Mouse (Mus musculus): ENCODE measurements around the gene Txndc16. TPM values are rescaled to one million over a fixed set of nuclear protein-coding genes. Genes with fewer than 3 reads are reported as not detected.

The Txndc16 gene
- 2.6 and 3.2 TPM in 2 replicates for polyA plus RNA-seq (2015; fragmentation: Nextera tagmentation; extraction: Ambion mirVana)

DNA sequence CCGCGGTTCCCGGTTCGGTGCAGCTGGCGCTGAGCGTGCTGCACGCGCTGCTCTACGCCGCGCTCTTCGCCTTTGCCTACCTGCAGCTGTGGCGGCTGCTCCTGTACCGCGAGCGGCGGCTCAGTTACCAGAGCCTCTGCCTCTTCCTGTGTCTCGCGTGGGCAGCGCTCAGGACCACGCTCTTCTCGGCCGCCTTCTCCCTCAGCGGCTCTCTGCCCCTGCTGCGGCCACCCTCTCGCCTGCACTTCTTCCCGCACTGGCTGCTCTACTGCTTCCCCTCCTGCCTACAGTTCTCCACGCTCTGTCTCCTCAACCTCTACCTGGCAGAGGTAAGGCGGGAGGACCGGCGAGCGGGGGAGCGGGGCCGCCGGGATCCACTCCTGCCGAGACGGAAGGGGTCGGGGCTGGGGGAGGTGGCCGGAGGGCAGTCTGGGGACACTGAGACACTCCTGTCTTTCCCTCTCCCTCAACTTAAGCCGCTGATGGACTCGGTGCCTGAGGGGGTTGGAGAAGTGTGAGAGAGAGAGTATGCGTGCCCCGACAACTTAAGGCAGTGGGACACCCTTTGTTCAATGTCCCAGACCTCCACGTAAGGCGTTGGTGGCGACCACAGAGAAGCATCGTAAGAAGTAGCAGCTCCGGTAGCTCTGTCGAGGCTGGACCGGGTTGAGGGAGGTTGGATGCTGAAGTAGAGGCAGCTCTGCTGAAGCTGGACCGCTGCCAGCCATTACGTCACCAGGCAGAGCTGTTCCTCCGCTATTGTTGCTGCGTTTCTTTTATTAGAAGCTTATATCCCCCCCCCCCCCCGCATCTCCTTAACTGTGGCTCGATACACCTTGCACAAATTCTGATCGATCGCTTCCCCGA lies at the start of gene Txndc16:
TSS of gene Txndc16 (minus strand) at position 239 of the 867 bp plus-strand sequence.
- Histone ChIP-seq H3K9me3 (replicated peaks; ENCODE audit: control insufficient read depth, low read length) (no peaks in the 10 kb centered on the region), H3K4me1 (ENCODE audit: control insufficient read depth, low read depth, low read length) (peaks cover 13% of the 10 kb centered on the region; the same call in 1 of the 2 replicates), H3K27me3 (ENCODE audit: control insufficient read depth, insufficient read depth, low read depth, low read length) (peaks cover 24% of the 10 kb centered on the region), H3K4me2 (ENCODE audit: low read depth, low read length) (peak within 1 kb of the TSS; percentile 91), H3K4me3 (ENCODE audit: low read depth, low read length) (peak within 1 kb of the TSS; percentile 67), H3K36me3 (ENCODE audit: control insufficient read depth, insufficient read depth) (no peaks in the 10 kb centered on the region), H3K27ac (ENCODE audit: low read length) (peak within 1 kb of the TSS; percentile 81), H3K9ac (ENCODE audit: low read depth, low read length) (peak within 1 kb of the TSS; percentile 68)
- 0 out of 2 replicates have a peak, but pooled peaks have one; percentile 5 for ATAC-seq (ENCODE audit: low read depth)
- under 1% methylated on average over 52 of the region's 59 CpGs for WGBS (ENCODE audit: insufficient replicate concordance)

DNA sequence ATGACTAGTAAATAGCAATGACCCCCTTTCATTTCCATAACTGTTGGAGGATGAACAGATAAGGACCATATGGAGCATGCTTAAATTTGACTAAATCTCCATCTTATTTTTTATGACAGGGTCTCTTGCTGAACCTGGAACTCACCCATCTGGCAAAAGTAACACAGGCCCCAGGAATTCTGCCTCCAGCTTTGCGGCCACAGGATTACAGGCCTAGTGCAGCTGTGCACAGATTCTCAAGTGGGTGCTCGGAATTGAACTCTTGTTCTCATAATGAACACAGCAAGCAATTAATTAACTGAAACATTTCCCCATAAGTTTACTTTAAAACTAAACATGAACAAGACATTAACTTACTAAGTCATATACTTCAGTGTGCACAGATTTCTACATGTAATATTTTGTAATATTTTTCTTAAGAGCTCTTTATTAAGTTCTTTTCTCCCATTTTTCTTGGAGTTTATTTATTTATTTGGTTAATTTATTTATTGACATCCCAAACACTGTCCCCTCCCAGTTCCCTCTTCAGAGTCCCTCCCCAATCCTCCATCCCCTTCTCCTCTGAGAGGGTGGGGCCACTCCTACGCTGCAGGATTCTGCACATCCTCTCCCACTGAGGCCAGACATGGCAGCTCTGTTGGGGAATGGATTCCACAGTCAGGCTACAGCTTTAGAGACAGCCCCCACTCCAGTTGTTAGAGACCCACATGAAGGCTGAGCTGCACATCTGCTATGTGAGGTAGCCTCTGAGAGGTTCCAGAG lies 43.9 kb upstream of the Txndc16 start:
- H3K27ac ChIP-seq (ENCODE audit: low read length), result no peak overlapping the region
- H3K4me2 ChIP-seq (ENCODE audit: low read depth, low read length), result no peak overlapping the region
- H3K4me1 ChIP-seq (ENCODE audit: control insufficient read depth, low read depth, low read length), result no peaks in the 10 kb centered on the region
- no peak overlapping the region for H3K9ac ChIP-seq (ENCODE audit: low read depth, low read length)
- no peaks in the 10 kb centered on the region for H3K36me3 ChIP-seq (ENCODE audit: control insufficient read depth, insufficient read depth)
- H3K9me3 ChIP-seq (replicated peaks; ENCODE audit: control insufficient read depth, low read length), result no peaks in the 10 kb centered on the region
- 74% methylated on average over 3 of the region's 3 CpGs for WGBS (ENCODE audit: insufficient replicate concordance)
- H3K4me3 ChIP-seq (ENCODE audit: low read depth, low read length), result no peak overlapping the region
- H3K27me3 ChIP-seq (ENCODE audit: control insufficient read depth, insufficient read depth, low read depth, low read length), result no peaks in the 10 kb centered on the region
- no peak for ATAC-seq (ENCODE audit: low read depth)

DNA sequence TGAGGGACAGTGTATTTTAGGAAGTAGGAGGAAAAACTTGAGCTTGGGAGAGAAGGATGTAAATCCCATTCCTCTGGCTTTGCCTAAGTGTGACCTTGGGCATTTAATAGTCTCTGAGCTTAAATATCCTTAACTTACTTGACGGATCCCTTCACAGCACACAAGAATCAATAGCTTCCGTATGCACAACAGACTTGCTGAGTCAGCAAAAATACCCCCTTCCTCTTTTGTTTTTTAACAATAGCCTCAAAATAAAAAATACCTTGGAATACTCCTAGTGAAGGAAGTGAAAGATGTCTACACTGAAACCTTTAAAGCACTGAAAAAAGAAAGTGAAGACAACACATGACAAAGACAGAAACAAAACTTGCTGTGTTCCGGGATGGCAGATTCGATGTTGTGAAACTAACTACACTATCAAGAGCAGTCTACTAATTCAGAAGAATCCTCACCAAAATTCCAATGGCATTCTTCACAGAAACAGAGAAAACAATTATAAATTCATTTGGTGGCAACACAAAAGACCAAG lies 31.5 kb upstream of the Txndc16 start:
- no peaks in the 10 kb centered on the region for H3K36me3 ChIP-seq (ENCODE audit: control insufficient read depth, insufficient read depth)
- H3K9me3 ChIP-seq (replicated peaks; ENCODE audit: control insufficient read depth, low read length), result no peaks in the 10 kb centered on the region
- no peaks in the 10 kb centered on the region for H3K27me3 ChIP-seq (ENCODE audit: control insufficient read depth, insufficient read depth, low read depth, low read length)
- no peak overlapping the region for H3K4me2 ChIP-seq (ENCODE audit: low read depth, low read length)
- H3K27ac ChIP-seq (ENCODE audit: low read length), result no peak overlapping the region
- no peak for ATAC-seq (ENCODE audit: low read depth)
- H3K9ac ChIP-seq (ENCODE audit: low read depth, low read length), result no peak overlapping the region
- H3K4me3 ChIP-seq (ENCODE audit: low read depth, low read length), result no peak overlapping the region
- 67% methylated on average over 4 of the region's 4 CpGs for WGBS (ENCODE audit: insufficient replicate concordance)
- no peaks in the 10 kb centered on the region for H3K4me1 ChIP-seq (ENCODE audit: control insufficient read depth, low read depth, low read length)

DNA sequence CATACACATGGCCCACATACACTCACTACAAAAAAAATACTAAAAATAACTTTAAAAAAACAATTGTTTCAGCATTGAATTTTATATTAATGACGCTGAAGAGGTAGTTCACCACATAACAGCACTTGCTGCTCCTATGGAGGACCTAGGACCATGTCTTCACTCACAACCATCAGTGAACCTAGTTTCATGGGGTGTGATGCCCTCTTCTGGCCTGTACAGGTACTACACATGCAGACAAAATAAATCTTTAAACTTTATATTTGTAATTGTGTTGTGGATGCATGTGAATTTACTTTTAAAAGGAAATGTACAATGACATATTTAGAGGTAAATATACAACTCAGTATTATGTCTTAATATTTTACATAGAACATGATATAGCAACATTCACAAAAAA lies 21.5 kb upstream of the Txndc16 start:
- Histone ChIP-seq H3K4me3 (ENCODE audit: low read depth, low read length) (no peak overlapping the region), H3K36me3 (ENCODE audit: control insufficient read depth, insufficient read depth) (no peaks in the 10 kb centered on the region), H3K27me3 (ENCODE audit: control insufficient read depth, insufficient read depth, low read depth, low read length) (no peaks in the 10 kb centered on the region), H3K27ac (ENCODE audit: low read length) (no peak overlapping the region), H3K4me2 (ENCODE audit: low read depth, low read length) (no peak overlapping the region), H3K9me3 (replicated peaks; ENCODE audit: control insufficient read depth, low read length) (no peaks in the 10 kb centered on the region), H3K4me1 (ENCODE audit: control insufficient read depth, low read depth, low read length) (no peaks in the 10 kb centered on the region), H3K9ac (ENCODE audit: low read depth, low read length) (no peak overlapping the region)
- 42% methylated on average over 1 of the region's 1 CpGs for WGBS (ENCODE audit: insufficient replicate concordance)
- ATAC-seq (ENCODE audit: low read depth), result no peak

DNA sequence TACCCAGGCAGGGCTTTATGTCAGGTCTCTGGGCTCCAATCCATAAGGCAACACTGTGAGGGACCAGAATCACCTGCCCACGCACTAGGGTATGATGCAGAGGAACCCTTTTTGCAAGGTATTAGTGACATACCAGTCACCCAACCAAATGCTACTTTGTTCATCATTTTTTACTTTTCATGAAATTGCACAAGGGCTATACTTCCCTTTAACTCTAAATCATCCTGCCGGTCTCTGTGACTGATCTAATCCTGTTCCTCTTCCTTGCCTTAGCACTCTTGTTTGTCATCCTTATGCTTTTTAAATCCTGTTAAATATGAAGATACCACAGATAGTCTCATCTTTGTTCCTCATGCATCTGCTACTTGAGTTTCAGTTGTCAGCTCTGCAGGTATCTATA lies 18.9 kb upstream of the Txndc16 start:
- Histone ChIP-seq H3K9ac (ENCODE audit: low read depth, low read length) (no peak overlapping the region), H3K9me3 (replicated peaks; ENCODE audit: control insufficient read depth, low read length) (no peaks in the 10 kb centered on the region), H3K36me3 (ENCODE audit: control insufficient read depth, insufficient read depth) (no peaks in the 10 kb centered on the region), H3K27ac (ENCODE audit: low read length) (no peak overlapping the region), H3K4me1 (ENCODE audit: control insufficient read depth, low read depth, low read length) (no peaks in the 10 kb centered on the region), H3K4me3 (ENCODE audit: low read depth, low read length) (no peak overlapping the region), H3K27me3 (ENCODE audit: control insufficient read depth, insufficient read depth, low read depth, low read length) (no peaks in the 10 kb centered on the region), H3K4me2 (ENCODE audit: low read depth, low read length) (no peak overlapping the region)
- 40% methylated on average over 2 of the region's 2 CpGs for WGBS (ENCODE audit: insufficient replicate concordance)
- no peak for ATAC-seq (ENCODE audit: low read depth)

DNA sequence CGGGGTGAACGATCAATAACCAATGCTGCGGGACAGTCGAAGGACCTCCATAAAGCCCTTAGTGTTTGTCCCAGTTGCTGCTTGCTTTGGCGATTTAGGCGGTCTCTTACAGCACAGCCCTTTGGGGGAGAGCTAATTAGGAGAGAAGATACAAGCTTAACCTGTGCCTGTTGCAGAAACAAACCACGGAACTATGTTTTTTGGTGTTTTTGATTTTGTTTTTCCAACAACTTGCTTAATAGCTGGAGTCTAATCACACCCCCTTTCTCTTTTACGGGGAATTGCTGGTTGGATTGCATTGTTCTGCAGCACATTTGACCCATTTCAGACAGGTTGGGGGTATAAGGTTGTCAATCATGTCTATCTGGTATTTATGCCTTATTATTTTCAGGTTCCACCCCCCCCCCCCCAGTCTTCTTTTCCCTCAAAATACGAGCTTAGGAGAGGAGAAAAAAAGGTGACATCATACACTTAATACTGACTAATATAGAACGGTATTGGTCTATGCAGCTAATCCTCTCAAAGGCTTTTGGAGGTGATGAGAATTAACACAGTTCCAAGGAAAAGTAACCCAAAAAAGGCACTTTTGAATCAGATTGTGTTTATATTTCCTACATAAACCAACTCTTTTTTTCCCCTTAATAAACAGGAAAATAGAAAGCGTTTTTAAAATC lies 966 bp upstream of the Txndc16 start:
- no peak overlapping the region for H3K27ac ChIP-seq (ENCODE audit: low read length)
- peaks cover 24% of the 10 kb centered on the region for H3K27me3 ChIP-seq (ENCODE audit: control insufficient read depth, insufficient read depth, low read depth, low read length)
- H3K9me3 ChIP-seq (replicated peaks; ENCODE audit: control insufficient read depth, low read length), result no peaks in the 10 kb centered on the region
- peaks cover 13% of the 10 kb centered on the region; the same call in 1 of the 2 replicates for H3K4me1 ChIP-seq (ENCODE audit: control insufficient read depth, low read depth, low read length)
- H3K4me2 ChIP-seq (ENCODE audit: low read depth, low read length), result peak overlapping the region; percentile 91
- no peak for ATAC-seq (ENCODE audit: low read depth)
- WGBS (ENCODE audit: insufficient replicate concordance), result 14% methylated on average over 11 of the region's 11 CpGs
- H3K9ac ChIP-seq (ENCODE audit: low read depth, low read length), result peak overlapping the region; percentile 31
- H3K36me3 ChIP-seq (ENCODE audit: control insufficient read depth, insufficient read depth), result no peaks in the 10 kb centered on the region
- peak overlapping the region; percentile 67 for H3K4me3 ChIP-seq (ENCODE audit: low read depth, low read length)

DNA sequence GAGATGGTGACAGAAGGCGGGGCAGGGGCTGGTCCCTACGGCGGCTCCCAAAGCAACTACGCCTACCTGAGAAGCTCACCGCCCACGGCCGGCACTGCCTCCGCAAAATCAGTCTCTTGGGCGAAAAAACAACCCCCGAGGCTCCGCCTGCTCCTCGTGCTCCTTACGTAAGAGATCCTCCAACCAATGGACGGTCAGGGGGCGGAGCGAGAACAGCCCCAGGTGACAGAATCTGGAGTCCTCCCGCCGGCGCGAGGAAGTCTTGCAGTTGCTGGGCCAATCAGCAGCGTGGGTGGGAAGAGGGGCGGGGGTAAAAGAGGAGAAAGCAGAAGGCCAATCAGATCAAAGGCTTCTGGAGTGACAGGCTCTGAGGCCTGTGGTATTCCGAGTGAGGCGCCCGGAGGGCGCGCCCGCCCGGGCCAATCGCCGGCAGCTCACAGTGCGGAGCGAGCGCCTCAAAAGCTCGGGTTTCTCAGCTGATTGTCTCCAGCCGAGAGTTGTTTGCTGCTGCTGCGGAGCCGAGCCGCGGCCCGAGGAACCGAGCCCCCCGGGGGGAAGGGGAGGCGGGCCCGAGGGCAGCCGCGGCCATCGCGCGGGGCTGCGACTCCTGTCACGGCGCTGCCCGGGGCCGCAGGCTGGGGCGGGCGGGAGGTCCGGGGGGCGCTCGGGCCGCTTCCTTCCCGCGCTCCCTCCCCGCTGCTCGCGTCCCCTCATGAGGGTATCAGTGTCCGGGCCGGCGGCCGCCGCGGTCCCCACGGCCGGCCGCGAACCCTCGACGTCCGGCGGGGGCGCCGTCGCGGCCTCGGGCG lies 643 bp downstream of the Txndc16 start, which contains the start of gene Gpr137c:
TSS of gene Gpr137c (plus strand) at position 437 of the 809 bp plus-strand sequence.
- Histone ChIP-seq H3K4me3 (ENCODE audit: low read depth, low read length) (peak within 1 kb of the TSS; percentile 67), H3K4me2 (ENCODE audit: low read depth, low read length) (peak within 1 kb of the TSS; percentile 91), H3K36me3 (ENCODE audit: control insufficient read depth, insufficient read depth) (no peaks in the 10 kb centered on the region), H3K27me3 (ENCODE audit: control insufficient read depth, insufficient read depth, low read depth, low read length) (peaks cover 24% of the 10 kb centered on the region), H3K9me3 (replicated peaks; ENCODE audit: control insufficient read depth, low read length) (no peaks in the 10 kb centered on the region), H3K4me1 (ENCODE audit: control insufficient read depth, low read depth, low read length) (peaks cover 13% of the 10 kb centered on the region; the same call in 1 of the 2 replicates), H3K27ac (ENCODE audit: low read length) (peak within 1 kb of the TSS; percentile 81), H3K9ac (ENCODE audit: low read depth, low read length) (peak within 1 kb of the TSS; percentile 68)
- WGBS (ENCODE audit: insufficient replicate concordance), result under 1% methylated on average over 75 of the region's 86 CpGs
- ATAC-seq (ENCODE audit: low read depth), result peak; percentile 97

DNA sequence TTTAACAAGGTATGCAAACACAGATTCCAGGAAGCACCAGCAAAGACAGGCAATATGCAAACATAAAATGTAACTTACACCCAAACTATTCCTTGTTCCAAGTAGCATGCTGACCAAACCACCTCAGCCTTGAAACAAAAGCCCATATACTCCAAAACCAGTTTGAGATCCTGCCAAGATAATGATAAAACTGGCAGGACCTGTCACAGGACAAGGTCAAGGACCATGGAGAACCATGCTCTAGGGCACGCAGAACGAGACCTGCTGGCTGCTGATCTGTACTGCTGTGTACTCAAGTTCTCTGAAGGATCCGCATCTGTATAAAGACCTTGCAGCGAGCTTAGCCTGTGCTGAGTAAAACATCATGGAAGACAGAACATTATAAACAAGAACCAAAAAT lies 2.4 kb downstream of the Txndc16 start:
- H3K27ac ChIP-seq (ENCODE audit: low read length), result no peak overlapping the region
- WGBS (ENCODE audit: insufficient replicate concordance), result 70% methylated on average over 4 of the region's 4 CpGs
- H3K4me3 ChIP-seq (ENCODE audit: low read depth, low read length), result no peak overlapping the region
- no peak overlapping the region for H3K9ac ChIP-seq (ENCODE audit: low read depth, low read length)
- ATAC-seq (ENCODE audit: low read depth), result no peak
- H3K9me3 ChIP-seq (replicated peaks; ENCODE audit: control insufficient read depth, low read length), result no peaks in the 10 kb centered on the region
- H3K4me1 ChIP-seq (ENCODE audit: control insufficient read depth, low read depth, low read length), result peaks cover 13% of the 10 kb centered on the region; the same call in 1 of the 2 replicates
- no peak overlapping the region for H3K4me2 ChIP-seq (ENCODE audit: low read depth, low read length)
- peaks cover 24% of the 10 kb centered on the region for H3K27me3 ChIP-seq (ENCODE audit: control insufficient read depth, insufficient read depth, low read depth, low read length)
- no peaks in the 10 kb centered on the region for H3K36me3 ChIP-seq (ENCODE audit: control insufficient read depth, insufficient read depth)
